Mouse (Mus musculus): Measurements from ENCODE around the gene Dnm1.

DNA sequence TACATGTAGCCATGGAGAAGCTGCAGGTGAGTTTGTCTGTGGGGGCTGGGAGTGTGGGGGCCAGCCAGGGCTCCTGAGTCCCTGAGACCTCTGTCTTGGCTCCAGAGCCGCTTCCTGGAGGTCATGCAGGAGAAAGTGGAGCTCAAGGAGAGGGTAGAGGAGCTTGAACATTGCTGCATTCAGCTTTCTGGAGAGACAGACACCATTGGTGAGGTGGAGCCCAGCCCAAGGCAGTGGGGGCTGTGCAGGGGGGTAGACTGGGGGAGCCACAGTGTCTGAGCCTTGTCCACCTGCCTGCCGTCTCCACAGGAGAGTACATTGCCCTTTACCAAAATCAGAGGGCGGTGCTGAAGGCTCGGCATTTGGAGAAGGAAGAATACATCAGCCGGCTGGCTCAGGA is 47.5 kb downstream of the Dnm1 start:
- TF ChIP-seq POLR2A (IDR thresholded peaks at IDR 0.05; ENCODE audit: borderline replicate concordance, insufficient read depth, low read length) (no peak), CTCF (IDR thresholded peaks at IDR 0.05; ENCODE audit: borderline replicate concordance, insufficient read depth, low read depth, low read length) (no peak)

All from cerebellum, adult 2 months (tissue).